Mouse (Mus musculus) skeletal muscle tissue, adult 2 months (tissue): Measurements from ENCODE around the gene Exoc4.

ENCODE experiments used
- DNase-seq: peaks from one replicate; pipeline ENCODE4 v3.0.0-alpha.2; 2012; ENCODE audit warnings: low read depth, low spot score

The Exoc4 gene

GRCm38 (mm10) chr6:33866901-33867580 is 618.2 kb downstream of the Exoc4 start:
- no peak for DNase-seq

DNA sequence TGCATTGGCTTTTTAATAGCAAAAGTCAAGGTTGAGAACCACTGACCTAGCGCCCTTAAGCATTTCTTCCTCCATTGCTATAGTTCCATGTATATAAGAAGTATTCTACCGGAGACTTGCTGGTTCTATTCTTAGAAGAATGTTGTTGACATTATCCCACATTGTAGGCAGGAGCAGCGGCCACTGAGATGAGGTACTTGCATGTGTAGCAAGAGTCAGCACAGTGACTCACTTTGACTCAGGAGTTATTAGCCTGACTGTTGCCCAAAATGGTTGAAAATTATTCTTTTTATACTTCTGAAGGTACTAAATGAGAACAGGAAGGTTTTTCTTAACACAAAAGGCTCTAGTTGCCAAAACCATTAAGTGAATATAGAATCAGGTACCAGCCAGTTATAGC is 620.4 kb downstream of the Exoc4 start:
- no peak for DNase-seq

DNA sequence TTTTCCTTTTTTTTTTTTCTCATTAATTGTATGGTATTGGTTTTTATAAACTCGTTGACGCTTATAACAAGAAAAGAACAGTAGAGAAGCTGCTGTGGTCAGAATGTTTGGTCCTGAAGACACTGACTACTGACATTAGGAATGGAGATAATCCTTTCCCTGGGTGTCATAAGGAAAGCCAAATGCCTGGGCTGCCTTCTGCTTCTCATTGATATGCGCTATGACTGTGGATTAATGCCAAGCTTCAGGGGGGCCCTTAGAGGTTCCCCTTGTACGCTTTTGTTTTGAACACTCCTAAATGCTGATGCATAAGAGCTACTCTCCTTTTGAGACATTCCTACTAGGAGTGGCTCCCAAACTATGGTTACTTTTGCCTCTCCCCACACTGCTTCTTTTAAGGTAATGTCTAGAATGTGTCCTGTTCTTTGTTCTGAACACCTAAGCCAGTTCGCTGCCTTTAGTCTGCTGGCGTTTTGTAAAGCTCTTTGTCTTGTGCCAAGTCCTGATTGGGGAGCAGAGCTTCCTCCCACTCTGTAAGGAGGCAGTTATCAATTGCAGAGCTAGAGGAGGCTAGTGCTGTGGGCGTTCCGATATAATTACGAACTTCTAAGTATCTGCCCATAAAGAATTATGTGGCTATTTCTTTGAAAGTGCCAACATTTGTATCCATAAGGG is 621.7 kb downstream of the Exoc4 start:
- DNase-seq, result no peak

- DNase-seq, result peak; percentile 5
Observed at GRCm38 (mm10) chr6:33871286-33871685, 622.4 kb downstream of the Exoc4 start.

DNA sequence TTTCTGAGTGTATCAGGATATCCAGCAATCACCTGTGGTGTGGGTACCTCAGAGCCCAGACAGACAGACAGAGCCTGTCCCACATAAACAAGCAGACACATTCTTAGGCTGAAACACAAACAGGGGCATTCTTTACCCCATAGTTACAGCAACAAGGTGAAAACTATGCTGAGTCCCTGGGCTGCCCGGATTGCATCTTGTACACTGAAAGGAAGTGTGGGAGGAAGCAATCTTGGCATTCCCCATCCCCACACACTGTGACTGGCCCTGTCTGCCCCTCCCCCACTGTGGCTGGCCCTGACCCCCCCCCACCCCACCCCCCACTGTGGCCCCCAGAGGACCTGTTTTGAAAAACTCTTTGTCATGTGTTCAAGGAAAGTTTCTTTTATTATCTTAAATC is 623.3 kb downstream of the Exoc4 start:
- no peak for DNase-seq

DNA sequence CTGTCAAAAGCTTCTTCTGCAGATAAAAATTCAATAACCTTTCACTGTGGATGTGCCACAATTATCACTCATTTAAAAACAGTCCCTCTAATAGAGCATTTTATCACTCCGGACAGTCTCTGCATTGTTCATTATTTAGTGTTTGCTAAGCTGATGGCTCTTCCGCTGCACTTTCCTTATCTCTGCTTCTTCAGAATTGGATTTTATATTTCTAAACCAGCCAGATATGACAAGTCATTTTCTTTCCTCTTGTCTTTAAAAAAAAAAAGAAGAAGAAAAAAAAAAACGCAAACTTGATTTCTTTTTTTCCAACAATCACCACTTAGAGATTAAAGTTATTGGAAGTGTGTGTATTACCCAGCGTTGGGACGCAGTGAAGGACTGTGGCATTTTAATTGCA is 624.1 kb downstream of the Exoc4 start:
- DNase-seq, result no peak

DNA sequence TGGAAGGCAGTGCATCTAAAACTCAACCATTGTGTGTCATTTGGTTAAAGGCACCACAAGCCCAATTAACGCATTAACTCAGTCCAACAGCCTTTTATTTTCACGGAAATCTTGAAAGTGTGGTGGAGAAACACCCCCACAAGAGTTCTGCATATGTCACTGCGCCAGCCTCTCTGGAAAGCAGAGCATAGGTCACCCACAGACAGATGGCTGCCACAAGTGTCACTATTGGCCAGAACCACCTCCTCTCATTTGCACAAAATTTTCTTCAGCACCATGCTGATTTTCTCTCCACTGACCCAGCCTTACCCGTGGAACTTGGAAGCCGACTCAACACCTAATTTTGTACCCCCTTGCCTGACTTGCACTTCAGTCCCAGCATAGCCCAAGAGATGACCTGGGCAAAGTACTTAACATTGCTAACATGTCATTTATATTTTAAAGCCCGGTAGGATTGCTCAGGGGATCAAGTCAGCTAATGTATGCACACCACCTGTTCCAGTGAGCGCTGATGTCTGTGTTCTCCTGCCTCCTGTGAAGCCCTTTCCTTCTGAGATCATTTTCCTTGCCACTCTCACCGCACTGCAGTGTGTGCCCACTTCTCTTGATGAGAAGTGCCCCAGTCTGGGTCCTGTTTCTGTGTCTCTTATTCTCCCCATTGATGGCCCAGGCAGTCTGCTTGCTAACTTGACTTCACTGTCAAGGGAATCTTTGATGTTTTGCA is 625.6 kb downstream of the Exoc4 start:
- no peak for DNase-seq

GRCm38 (mm10) chr6:33884141-33884683 is 635.3 kb downstream of the Exoc4 start:
- no peak for DNase-seq

DNA sequence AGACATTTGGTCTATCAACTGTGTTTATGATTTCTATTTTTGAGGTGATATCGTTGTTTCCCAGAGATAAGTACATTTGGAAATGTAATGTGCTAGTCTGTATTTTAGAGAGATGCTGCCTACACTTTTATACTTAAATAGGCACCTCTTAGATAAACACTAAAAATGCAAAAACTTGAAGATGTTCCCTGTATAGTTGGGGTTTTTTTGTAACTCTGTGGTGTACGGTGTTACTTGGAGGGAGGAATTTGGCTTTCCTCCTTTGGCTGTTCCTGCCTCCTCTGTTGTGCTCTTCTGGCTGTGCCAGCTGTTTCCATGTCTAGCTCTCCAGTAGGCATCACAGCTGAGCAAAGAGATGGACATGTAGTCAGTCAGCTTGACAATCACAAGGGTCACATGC is 638.1 kb downstream of the Exoc4 start:
- no peak for DNase-seq

DNA sequence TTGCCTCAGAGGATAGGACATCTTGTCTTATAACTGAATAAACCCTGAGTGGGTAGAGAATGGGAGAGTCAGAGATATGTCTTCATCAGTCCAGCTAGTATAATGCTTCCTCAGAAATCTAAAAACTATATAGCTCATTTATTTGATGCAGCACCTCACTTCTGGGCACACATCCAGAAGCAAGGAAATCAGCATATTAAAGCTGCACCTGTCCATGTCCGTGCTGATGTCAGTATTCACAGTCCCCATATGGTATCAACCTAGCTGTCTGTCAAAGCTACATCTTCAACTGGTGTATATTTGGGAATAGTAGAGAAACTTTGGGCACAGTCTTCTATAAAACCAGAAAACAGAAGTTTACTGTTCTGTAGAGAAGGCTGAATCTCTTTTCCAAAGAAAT is 642.0 kb downstream of the Exoc4 start:
- DNase-seq, result no peak

DNA sequence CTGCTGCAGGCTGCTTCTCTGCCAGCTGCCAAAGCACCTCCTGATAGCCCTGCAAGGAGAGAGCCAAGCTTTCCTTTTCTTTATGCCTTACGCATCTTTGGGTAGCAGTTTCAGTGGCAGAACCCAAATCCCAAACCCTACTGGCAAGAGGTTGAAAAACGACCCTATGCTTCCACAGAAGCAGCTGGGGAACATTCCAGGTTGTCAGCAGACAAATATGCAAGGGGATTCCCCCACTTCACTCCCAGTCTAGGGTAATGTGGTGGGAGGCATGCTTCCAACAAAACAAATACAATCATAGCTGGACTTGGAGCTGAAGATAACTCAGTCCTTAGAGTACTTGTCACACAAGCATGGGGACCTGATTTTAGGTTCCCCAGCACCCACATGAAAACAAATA is 643.3 kb downstream of the Exoc4 start:
- no peak for DNase-seq

- no peak for DNase-seq
Observed at GRCm38 (mm10) chr6:33899973-33900372, 651.1 kb downstream of the Exoc4 start.

GRCm38 (mm10) chr6:33900615-33901014 is 651.7 kb downstream of the Exoc4 start:
- DNase-seq, result no peak

GRCm38 (mm10) chr6:33905099-33905498 is 656.2 kb downstream of the Exoc4 start:
- no peak for DNase-seq

GRCm38 (mm10) chr6:33910671-33911070 is 661.8 kb downstream of the Exoc4 start:
- no peak for DNase-seq

DNA sequence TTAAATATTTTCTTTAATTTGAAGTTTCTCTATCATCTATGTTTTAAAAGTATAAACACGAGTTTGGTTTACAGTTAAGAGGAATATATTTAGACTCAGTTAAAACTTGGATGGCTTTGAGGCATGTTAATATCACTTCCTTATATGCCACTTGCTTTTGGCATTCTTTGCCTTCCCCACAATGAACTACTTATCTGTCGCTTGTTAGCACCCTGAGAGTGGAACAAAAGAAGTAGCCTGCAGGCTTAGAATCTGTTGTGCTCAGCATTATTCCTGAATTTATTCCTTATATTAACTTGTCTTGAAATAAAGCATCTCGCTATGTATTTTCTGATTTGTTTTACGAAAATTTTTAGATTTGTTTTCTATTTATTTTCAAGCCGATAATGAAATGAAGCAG is 664.2 kb downstream of the Exoc4 start:
- DNase-seq, result no peak

DNA sequence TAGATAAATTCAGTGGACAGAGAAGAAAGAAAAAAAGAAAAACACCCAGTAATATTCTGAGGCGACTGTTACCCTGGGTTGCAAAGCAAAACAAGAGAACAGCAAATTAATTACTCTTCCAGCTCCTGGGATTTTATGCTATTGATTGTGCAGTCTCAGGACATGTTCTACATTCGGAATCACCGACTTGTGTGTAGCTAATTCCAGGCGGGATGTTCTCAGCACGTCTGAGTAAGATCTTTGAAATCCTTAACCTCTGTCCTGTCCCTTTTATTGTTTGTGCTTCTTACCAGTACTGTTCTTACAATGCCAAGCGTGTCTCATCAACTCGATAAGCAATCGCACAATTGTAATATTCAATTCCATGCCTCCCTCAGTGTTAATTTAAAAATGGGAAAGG is 664.6 kb downstream of the Exoc4 start:
- DNase-seq, result no peak

DNA sequence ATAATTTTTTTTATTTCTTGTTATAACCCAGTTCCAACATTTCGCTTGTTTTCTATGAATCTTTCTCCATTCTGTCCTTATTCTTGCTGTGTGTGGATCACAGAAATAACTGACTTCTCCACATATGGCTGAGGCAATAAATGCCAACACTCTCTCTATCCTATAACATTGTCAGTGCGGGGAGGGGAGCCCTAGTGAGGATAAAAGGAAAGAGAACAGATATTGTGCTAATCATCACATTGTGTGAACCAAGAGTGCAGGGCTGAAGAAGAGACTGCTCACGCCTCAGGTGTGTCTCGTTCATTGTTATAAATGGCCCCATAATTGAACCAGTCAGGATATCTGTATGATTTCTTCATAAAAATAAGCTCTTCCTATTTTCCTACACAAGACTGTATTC is 665.1 kb downstream of the Exoc4 start:
- DNase-seq, result no peak

DNA sequence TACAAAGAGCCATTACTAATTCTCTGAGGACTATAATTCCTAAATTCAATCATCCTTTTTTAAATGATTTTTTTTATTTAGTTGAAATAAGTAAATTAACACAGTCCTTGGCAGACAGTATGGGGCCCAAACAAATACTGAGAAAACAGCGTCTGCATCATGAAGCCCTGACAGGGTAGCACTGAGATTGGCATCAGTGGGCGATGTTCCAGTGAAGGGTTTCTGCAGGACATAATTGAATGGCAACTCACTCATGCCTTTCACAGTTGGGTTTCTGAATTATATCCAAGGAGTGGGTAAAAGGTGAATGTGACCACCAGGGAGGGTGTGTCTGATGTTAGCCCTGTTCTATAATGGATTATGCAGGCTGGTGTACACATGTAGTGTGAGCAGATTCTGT is 674.7 kb downstream of the Exoc4 start:
- no peak for DNase-seq

DNA sequence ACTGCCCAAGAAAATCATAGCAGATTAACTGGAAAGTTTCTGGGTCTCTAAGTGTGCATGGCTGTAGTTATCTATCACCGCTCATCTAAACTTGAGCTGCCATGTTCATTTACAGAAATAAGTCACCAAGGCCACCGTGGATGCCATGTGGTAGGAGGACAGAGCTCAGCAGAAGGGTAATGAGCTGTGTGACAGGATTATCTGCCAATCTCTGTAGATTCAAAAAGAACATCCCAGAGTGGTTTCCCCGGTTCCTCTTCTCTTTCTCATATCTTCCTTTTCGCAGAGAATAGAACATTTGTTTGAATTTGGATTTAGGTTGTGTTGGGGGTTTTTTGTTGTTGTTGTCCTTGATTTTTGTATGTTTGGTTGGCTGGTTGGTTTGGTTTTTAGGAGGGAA is 676.0 kb downstream of the Exoc4 start:
- DNase-seq, result no peak

- peak; percentile 53 for DNase-seq
Observed at GRCm38 (mm10) chr6:33929342-33930086, 680.6 kb downstream of the Exoc4 start.
